8 mouse cellular contexts compared by ENCODE assay signal in genomic region chr13:113617338-113617890, GRCm38 (mm10). TPM values are rescaled to one million over a fixed set of nuclear protein-coding genes. Genes with fewer than 3 reads are reported as not detected.
DNase-seq lines count a peak whose midpoint lies in the region; ATAC-seq and TF ChIP-seq lines count a peak whose summit lies in the region.

No protein-coding gene starts in this region.

- 12% methylated on average over 47 of the region's 49 CpGs for WGBS in hindbrain, embryonic 11.5 days
- 14% methylated on average over 48 of the region's 49 CpGs for WGBS in liver, embryonic 15.5 days (ENCODE audit: insufficient replicate concordance)

- H3K9me3 ChIP-seq in hindbrain, embryonic 11.5 days (ENCODE audit: control insufficient read depth, low read length) = no peaks in the 10 kb centered on the region
- no peaks in the 10 kb centered on the region for H3K9me3 ChIP-seq in liver, embryonic 15.5 days (replicated peaks)

- peak overlapping the region; percentile 88 for H3K9ac ChIP-seq in hindbrain, embryonic 11.5 days (ENCODE audit: low read depth, low read length)
- peak overlapping the region; percentile 74 for H3K9ac ChIP-seq in liver, embryonic 15.5 days

- no peaks in the 10 kb centered on the region for H3K36me3 ChIP-seq in testis, adult 2 months (ENCODE audit: control insufficient read depth, insufficient read depth, low read length)
- H3K36me3 ChIP-seq in hindbrain, embryonic 11.5 days (ENCODE audit: control insufficient read depth, insufficient read depth, low read length) = no peaks in the 10 kb centered on the region
- no peaks in the 10 kb centered on the region for H3K36me3 ChIP-seq in liver, embryonic 15.5 days (replicated peaks)

- peak overlapping the region; percentile 84 for H3K4me2 ChIP-seq in hindbrain, embryonic 11.5 days (replicated peaks; ENCODE audit: low read depth, low read length)
- peak overlapping the region; percentile 89 for H3K4me2 ChIP-seq in liver, embryonic 15.5 days

- H3K27me3 ChIP-seq in testis, adult 2 months (ENCODE audit: control insufficient read depth, insufficient read depth, low read length) = no peaks in the 10 kb centered on the region
- H3K27me3 ChIP-seq in hindbrain, embryonic 11.5 days (ENCODE audit: control insufficient read depth, insufficient read depth, low read length) = no peaks in the 10 kb centered on the region
- peaks cover 18% of the 10 kb centered on the region for H3K27me3 ChIP-seq in liver, embryonic 15.5 days

- H3K4me3 ChIP-seq in testis, adult 2 months (ENCODE audit: control insufficient read depth, low read depth, low read length) = peak overlapping the region; percentile 96
- H3K4me3 ChIP-seq in hindbrain, embryonic 11.5 days (ENCODE audit: low read depth, low read length) = peak overlapping the region; percentile 78
- peak overlapping the region; percentile 71 for H3K4me3 ChIP-seq in liver, embryonic 15.5 days (replicated peaks)

- H3K4me1 ChIP-seq in testis, adult 2 months (ENCODE audit: control insufficient read depth, insufficient read depth, low read length) = peaks cover 23% of the 10 kb centered on the region
- peaks cover 22% of the 10 kb centered on the region for H3K4me1 ChIP-seq in hindbrain, embryonic 11.5 days (replicated peaks; ENCODE audit: control insufficient read depth, insufficient read depth, low read length)
- H3K4me1 ChIP-seq in liver, embryonic 15.5 days (replicated peaks) = peaks cover 61% of the 10 kb centered on the region

- TF ChIP-seq POLR2A in testis, adult 2 months (IDR thresholded peaks at IDR 0.05; ENCODE audit: control insufficient read depth, low read depth, low read length) = no peak

- TF ChIP-seq CTCF in testis, adult 2 months (IDR thresholded peaks at IDR 0.05; ENCODE audit: control insufficient read depth, insufficient read depth, insufficient replicate concordance, low read depth, low read length) = no peak

- H3K27ac ChIP-seq in testis, adult 2 months (ENCODE audit: control insufficient read depth, insufficient read depth, low read depth, low read length) = no peak overlapping the region
- peak overlapping the region; percentile 77 for H3K27ac ChIP-seq in hindbrain, embryonic 11.5 days (ENCODE audit: low read depth, low read length)
- peak overlapping the region; percentile 66 for H3K27ac ChIP-seq in liver, embryonic 15.5 days (replicated peaks)

- peak; percentile 13 for ATAC-seq in hindbrain, embryonic 11.5 days (ENCODE audit: low FRiP score)
- no peak for ATAC-seq in liver, embryonic 15.5 days (ENCODE audit: insufficient read depth)
- no peak for ATAC-seq in activated CD4-positive, CD25-positive, alpha-beta regulatory T cell, adult 4 months

- peak; percentile 40 for DNase-seq in embryo, embryonic 10.5 days (ENCODE audit: low spot score)
- no peak for DNase-seq in embryo, embryonic 11 days
- no peak for DNase-seq in testis, postnatal 10 days (ENCODE audit: low spot score)
- DNase-seq in hindbrain, embryonic 11.5 days (ENCODE audit: low spot score) = no peak
- peak; percentile 34 for DNase-seq in testis, postnatal 14 days (ENCODE audit: low spot score)

RNA-seq across cellular contexts. Expression of gene Snx18, which starts 0.9 kb away (rescaled TPM):
- 2.0 and 2.6 TPM in 2 replicates for polyA plus RNA-seq in testis, adult 2 months (2012; rRNA removed)
- 22.0 and 25.8 TPM in 2 replicates for polyA plus RNA-seq in hindbrain, embryonic 11.5 days (2014; fragmentation: Nextera tagmentation; extraction: Ambion mirVana)
- 5.7 and 6.5 TPM in 2 replicates for polyA plus RNA-seq in liver, embryonic 15.5 days (2015; fragmentation: Nextera tagmentation; extraction: Ambion mirVana)
- 10 to 100 TPM; 12.1 to 12.4 TPM for polyA plus RNA-seq in activated CD4-positive, CD25-positive, alpha-beta regulatory T cell, adult 4 months (2017; shearing (Covaris generic))

RNA-seq across cellular contexts. Expression of gene Hspb3, which starts 46.1 kb away (rescaled TPM):
- polyA plus RNA-seq in testis, adult 2 months (2012; rRNA removed) = not detected in 2 replicates
- polyA plus RNA-seq in hindbrain, embryonic 11.5 days (2014; fragmentation: Nextera tagmentation; extraction: Ambion mirVana) = not detected in 2 replicates
- polyA plus RNA-seq in liver, embryonic 15.5 days (2015; fragmentation: Nextera tagmentation; extraction: Ambion mirVana) = 0.76 and 1.2 TPM in 2 replicates
- not detected for polyA plus RNA-seq in activated CD4-positive, CD25-positive, alpha-beta regulatory T cell, adult 4 months (2017; shearing (Covaris generic))

Comparison
In these comparisons a context has a peak if more than half of its experiments do, and no peak if none do; other contexts are left out.
1. DNase-seq: peak in embryo, embryonic 10.5 days (single experiment) and testis, postnatal 14 days (single experiment); none in embryo, embryonic 11 days (single experiment), testis, postnatal 10 days (single experiment) and hindbrain, embryonic 11.5 days (single experiment).
2. Peak in every context shown above with its lines, with median percentiles within 50 percentile points of each other: H3K4me3 ChIP-seq.